Mouse (Mus musculus): ENCODE measurements around the gene Sprr2a1.
"Not testable (repeated sequence)": the region's sequence is repeated elsewhere in the genome, so short reads cannot be mapped to it uniquely, and the experiment has no call there.

Sprr2a1 gene

DNA sequence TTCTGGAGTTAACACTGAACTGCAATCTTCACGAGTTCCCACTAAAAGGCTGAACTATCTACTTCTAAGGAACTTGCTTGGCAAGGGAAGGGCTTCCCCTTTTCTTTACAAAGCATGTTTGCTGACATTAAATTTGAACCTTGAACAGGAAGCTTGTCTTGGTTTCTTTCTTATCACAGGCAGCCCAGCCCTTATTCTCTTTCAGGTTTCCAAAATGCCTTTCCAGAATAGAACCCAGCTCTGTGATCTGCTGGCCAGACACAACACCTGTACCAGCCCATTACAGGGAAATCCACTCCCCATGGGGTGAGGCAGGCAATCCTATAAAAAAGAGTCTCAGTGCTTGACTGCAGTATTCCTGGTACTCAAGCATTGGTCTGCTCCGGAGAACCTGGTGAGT is at the start of gene Sprr2a1, which contains the start of gene Sprr2a2:
Gene Sprr2a1, plus strand, starts transcription at position 231 of the 400 bp plus-strand sequence.
Gene Sprr2a2, plus strand, starts transcription at position 352 of the 400 bp plus-strand sequence.
- not testable (repeated sequence) for DNase-seq (ENCODE audit: low spot score in 2 of 2)

DNA sequence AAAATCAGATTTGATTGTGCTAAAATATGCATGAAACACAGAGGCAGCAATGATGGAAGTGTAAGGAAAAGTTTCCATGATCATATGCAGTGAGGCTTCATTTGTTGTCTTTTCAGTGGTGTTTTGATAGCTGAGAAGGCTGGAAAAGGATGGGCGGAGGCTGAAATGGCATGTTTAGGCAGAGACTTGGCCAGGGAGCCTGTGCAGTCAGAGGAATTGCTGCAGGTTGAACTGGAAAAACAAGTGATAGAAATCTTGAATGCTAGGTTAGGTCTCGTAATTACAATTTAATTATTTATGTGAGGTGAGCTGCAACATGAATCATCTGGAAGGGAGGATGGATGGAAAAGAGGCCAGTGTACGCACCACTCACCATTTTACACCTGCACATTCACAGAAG is 45.8 kb upstream of the Sprr2a1 start:
- DNase-seq (ENCODE audit: low spot score in 2 of 2): no peak

DNA sequence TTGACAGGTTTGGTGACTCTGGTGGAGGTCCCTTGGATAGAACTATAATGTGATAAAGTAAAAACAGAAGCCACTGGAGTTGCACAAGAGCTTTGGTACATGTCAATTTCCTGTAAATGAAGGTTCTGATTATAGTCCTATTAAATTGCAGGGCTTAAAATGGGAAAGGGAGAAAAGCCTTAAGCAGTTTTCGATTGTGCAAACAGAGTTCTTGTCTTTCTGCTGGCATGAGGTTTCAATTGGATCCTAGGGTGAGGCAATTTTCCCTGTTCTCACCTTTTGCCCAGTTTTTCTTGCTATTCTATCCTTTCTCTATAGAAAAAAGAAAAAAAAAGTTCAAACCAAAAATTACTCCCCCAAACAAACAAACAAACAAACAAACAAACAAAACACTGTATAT is 38.7 kb upstream of the Sprr2a1 start:
- no peak for DNase-seq (ENCODE audit: low spot score in 2 of 2)

DNA sequence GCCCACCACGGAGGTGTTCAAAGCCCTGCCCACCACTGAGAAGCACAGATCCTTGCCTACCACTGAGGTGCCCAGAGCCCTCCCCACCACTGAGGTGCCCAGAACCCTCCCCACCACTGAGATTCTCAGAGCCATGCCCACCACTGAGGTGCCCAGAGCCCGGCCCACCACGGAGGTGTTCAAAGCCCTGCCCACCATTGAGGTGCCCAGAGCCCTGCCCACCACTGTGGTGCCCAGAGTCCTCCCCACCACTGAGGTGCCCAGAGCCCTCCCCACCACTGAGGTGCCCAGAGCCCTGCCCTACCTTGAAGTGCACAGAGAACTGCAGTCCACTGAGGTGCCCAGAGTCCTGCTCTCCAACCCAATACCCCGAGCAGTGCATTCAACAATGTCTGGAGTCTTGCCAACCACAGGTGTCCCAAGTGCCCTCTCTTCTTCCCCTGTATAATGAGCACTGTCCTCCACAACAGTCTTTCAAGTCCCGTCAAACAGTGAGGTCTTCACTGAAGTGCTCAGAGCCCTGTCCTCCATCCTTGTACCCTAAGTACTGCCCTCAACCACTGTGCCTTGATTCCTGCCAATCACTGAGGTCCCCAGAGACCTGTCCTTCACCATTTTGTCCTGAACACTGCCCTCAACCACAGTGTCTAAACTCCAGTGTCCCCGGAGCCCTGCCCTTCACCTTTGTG is 19.9 kb upstream of the Sprr2a1 start:
- no peak for DNase-seq (ENCODE audit: low spot score in 2 of 2)

DNA sequence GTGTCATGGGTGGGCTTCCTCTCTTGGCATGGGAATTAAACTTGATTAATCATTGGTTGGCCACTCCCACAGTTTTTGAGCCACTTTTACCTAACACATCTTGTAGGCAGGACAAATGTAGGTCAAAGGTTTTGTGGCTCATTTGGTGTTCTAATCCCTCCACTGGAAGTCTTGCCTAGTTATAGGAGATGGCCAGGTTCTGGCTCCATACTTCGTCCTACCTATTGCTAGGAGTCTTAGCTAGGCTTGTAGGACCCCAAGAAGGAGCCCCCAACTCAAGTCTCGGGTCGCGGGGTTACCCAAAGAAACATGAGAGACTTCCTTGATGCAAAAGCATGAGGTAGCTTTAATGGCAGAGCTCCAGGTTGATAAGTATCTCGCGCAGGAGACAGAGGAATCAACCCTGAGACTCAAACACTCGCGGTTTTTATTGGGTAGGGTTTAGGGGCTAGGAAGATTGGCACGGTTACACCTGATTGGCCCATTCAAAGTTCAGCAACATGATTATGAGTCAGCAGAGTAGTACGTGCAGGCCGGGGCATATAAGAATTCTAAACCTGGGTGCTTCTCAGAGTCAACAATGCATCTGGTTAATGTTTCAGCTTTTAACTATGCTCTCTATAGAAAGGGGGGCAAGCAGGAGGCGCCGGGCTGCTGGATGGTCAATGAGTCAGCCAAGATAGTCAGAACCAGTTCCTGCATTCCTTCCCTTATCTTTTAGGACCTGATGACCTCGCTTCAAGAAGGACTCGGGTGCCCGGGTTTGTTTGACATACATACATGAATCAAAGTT is 4.3 kb upstream of the Sprr2a1 start:
- not testable (repeated sequence) for DNase-seq (ENCODE audit: low spot score in 2 of 2)

DNA sequence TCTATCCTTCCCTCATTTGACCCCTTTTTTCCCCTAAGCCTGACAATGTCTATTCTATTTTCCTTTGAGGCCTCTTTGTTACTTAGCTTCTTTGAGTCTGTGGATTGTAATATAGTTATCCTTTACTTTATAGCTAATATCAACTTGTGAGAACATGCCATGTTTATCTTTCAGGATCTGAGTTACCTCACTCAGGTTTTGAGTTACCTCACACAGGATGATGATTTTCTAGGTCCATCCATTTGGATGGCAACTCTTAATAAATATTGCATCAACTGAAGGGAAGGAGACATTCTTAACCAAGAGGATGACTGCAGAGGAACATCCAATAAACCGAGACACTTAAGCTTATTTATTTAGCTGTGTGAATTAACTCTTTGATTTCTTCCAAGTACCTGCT is 3.5 kb upstream of the Sprr2a1 start:
- DNase-seq (ENCODE audit: low spot score in 2 of 2): not testable (repeated sequence)

DNA sequence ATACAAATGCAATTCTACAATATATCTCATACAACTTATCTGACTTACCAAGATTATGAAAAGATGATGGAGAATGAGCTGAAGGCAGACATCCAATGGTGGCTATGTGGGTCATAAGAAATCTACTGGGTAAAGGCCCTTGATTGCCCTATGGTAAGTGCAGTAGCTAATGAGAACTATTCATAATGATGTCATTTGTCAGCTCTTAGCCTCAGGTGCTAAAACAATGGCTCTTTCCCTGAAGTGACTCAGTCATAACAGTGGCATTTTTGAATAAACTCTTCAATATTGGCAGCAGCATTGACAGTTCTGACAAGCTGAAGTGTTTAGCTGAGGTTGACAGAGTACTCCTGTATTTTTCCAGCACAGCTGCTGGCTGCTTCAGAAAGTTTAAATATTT is 1.9 kb upstream of the Sprr2a1 start:
- not testable (repeated sequence) for DNase-seq (ENCODE audit: low spot score in 2 of 2)

DNA sequence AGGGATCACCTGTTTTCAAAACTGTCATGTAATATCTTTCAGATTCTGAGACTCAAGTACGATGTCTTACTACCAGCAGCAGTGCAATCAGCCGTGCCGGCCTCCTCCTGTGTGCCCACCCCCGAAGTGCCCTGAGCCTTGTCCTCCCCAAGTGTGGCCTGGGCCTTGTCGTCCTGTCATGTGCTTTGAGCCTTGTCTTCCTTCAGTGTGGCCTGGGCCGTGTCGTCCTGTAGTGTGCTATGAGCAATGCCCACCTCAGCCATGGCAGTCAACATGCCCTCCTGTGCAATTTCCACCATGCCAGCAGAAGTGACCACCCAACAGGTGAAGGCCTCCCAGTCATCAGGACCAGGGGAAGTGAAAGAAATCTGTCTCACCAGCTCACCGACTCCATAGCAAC is 3.4 kb downstream of the Sprr2a1 start:
- DNase-seq (ENCODE audit: low spot score in 2 of 2): not testable (repeated sequence)

DNA sequence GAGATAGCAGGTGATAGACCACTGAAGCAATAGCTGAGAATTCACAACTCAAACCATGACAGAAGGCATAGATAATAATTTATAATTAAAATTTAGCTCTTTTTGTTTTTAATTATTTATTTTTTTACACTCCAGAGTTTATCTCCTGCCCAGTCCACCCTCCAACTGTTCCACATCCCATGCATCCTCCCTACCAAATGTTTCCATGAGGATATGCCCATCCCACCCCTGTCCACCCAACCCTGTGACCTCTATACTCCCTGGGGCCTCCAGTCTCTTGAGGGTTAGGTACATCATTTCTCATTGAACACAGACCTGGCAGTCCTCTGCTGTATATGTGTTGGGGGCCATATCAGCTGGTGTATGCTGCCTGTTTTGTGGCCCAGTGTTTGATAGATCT is 8.1 kb downstream of the Sprr2a1 start:
- not testable (repeated sequence) for DNase-seq (ENCODE audit: low spot score in 2 of 2)

DNA sequence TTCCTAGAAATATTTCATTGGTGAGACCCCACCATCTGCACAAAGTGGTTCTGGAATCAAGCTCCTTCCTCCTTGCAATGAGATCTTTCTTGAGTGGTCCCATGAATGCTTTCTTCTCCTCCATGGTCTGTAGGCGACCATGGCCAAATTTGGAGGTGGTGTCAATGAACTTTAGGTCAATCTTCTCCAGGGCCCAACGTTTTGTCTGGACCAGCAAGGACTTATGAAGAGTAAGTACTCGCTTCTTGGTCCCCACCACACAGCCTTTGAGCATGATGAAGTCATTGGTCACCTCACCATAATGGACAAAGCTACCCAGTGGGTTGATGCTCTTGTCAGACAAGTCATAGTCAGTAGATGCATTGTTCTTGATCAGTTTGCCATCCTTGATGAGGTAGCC is 11.8 kb downstream of the Sprr2a1 start:
- DNase-seq (ENCODE audit: low spot score in 2 of 2): not testable (repeated sequence)

DNA sequence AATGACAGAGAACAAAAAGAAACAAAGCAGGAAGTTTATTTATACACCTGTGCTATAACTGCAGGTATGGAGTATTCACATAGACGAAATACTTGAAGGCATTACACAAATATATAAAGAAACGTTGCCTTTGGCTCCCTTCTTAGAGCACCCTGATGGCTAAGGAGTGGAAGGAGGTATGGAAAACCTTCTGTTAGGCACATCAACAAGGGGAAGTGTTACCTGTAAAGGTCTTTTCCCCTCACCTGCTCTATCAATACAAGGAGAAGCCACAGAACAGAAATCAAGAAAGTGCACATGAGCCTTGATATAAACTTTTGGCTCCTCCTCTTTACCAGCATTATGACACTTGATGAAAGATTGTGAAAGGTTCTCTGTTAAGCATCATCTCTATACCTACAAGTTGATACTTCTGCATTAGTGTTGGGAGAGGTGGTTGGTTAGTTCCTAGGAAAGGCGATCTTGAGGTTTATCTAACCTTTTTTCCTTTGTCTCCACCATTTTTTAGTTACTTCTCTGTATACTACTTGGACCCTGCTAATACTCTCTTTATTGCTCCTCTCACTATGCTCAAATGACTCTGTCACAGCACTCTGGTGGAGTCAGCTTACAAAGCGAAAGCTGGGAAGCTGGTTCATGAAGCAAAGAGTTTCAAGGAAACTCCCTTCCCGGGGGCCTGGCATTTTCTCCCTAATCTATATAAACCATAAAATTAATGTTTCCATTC is 21.0 kb downstream of the Sprr2a1 start:
- not testable (repeated sequence) for DNase-seq (ENCODE audit: low spot score in 2 of 2)

DNA sequence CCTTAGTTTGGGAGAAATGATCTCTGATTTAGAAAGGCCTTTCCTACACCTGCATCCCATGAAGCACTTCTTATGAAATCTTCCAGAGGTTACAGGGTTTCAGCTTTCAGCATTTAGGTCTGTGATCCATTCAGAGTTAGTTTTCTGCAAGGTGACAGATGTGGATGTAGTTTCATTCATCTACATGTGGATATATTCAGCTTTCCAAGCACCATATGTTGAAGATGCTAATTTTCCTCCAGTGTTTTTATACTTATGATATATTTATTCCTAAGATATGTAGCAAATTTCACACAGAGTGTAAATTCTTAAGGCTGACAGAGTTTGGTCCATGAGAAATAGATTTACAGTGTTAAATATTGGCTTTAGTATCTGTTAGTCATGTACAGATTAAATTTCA is 23.1 kb downstream of the Sprr2a1 start:
- not testable (repeated sequence) for DNase-seq (ENCODE audit: low spot score in 2 of 2)

DNA sequence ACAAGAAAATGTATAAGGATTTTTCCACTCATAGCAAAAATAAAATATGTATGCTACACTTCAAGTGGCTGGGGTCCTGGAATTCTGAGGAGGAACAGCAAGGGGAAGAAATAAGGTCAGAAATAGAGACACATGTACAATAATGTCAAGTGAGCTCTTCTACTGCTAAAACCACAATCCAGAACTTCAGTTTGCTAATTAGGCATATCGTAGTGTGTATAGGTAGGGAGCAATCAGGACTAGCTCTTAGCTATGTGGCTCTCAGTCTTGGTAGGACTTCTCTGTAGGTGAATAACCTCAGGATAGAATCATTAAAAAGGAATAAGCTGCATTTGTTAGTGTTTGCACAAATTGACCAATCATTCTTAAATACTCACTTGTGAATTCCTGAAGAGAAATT is 23.6 kb downstream of the Sprr2a1 start:
- not testable (repeated sequence) for DNase-seq (ENCODE audit: low spot score in 2 of 2)

DNA sequence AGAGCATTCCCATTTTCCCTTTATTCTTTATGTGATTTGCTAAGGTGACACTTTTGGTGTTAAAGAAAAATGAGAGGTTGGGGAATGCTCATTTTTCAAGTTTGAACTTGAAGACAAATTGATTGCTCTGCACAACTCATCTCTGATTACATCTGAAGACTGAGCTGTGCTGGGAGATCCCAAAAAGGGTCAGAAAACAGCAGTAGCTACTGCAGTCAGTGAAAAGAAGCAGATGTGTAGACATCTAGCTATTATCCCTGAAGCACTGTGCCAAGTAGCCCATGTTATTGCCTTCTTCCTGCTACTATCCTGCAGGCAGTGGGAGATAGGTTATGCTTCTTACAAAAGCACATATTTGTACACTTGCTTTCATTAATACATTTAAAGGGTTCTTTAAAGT is 29.2 kb downstream of the Sprr2a1 start:
- not testable (repeated sequence) for DNase-seq (ENCODE audit: low spot score in 2 of 2)

DNA sequence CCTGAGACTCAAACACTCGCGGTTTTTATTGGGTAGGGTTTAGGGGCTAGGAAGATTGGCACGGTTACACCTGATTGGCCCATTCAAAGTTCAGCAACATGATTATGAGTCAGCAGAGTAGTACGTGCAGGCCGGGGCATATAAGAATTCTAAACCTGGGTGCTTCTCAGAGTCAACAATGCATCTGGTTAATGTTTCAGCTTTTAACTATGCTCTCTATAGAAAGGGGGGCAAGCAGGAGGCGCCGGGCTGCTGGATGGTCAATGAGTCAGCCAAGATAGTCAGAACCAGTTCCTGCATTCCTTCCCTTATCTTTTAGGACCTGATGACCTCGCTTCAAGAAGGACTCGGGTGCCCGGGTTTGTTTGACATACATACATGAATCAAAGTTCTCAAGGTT is 30.6 kb downstream of the Sprr2a1 start:
- DNase-seq (ENCODE audit: low spot score in 2 of 2): not testable (repeated sequence)

DNA sequence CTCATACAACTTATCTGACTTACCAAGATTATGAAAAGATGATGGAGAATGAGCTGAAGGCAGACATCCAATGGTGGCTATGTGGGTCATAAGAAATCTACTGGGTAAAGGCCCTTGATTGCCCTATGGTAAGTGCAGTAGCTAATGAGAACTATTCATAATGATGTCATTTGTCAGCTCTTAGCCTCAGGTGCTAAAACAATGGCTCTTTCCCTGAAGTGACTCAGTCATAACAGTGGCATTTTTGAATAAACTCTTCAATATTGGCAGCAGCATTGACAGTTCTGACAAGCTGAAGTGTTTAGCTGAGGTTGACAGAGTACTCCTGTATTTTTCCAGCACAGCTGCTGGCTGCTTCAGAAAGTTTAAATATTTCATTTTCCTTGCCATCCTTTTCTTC is 32.9 kb downstream of the Sprr2a1 start:
- not testable (repeated sequence) for DNase-seq (ENCODE audit: low spot score in 2 of 2)

DNA sequence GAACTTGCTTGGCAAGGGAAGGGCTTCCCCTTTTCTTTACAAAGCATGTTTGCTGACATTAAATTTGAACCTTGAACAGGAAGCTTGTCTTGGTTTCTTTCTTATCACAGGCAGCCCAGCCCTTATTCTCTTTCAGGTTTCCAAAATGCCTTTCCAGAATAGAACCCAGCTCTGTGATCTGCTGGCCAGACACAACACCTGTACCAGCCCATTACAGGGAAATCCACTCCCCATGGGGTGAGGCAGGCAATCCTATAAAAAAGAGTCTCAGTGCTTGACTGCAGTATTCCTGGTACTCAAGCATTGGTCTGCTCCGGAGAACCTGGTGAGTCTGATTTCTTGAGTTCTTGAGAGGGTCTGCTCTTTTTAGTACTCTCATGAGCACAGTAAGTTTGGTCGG is 34.9 kb downstream of the Sprr2a1 start:
- not testable (repeated sequence) for DNase-seq (ENCODE audit: low spot score in 2 of 2)

DNA sequence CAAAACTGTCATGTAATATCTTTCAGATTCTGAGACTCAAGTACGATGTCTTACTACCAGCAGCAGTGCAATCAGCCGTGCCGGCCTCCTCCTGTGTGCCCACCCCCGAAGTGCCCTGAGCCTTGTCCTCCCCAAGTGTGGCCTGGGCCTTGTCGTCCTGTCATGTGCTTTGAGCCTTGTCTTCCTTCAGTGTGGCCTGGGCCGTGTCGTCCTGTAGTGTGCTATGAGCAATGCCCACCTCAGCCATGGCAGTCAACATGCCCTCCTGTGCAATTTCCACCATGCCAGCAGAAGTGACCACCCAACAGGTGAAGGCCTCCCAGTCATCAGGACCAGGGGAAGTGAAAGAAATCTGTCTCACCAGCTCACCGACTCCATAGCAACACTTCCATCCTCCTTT is 38.3 kb downstream of the Sprr2a1 start:
- not testable (repeated sequence) for DNase-seq (ENCODE audit: low spot score in 2 of 2)

DNA sequence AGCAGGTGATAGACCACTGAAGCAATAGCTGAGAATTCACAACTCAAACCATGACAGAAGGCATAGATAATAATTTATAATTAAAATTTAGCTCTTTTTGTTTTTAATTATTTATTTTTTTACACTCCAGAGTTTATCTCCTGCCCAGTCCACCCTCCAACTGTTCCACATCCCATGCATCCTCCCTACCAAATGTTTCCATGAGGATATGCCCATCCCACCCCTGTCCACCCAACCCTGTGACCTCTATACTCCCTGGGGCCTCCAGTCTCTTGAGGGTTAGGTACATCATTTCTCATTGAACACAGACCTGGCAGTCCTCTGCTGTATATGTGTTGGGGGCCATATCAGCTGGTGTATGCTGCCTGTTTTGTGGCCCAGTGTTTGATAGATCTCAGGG is 42.9 kb downstream of the Sprr2a1 start:
- DNase-seq (ENCODE audit: low spot score in 2 of 2): not testable (repeated sequence)

DNA sequence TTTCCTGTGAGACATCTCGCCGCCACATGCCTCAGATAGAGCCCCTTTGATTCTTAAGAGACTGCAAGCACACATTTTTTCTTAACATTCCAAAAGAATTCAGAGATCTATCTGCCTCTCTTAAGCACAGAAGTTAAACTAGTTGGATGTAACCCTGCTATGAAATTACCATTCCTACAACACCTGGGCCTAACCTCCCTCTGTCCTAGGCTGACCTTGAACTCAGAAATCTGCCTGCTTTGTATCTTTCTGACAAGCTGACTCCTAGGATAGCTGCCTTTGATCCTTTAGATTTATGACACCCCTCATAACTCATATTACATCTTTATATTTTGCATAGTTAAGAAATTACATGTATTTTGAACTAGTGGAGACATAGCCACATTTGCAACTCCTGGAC is 47.9 kb downstream of the Sprr2a1 start:
- DNase-seq (ENCODE audit: low spot score in 2 of 2): not testable (repeated sequence)
